Mouse (Mus musculus): ENCODE data around the gene Smarcal1. TPM values are rescaled to one million over a fixed set of nuclear protein-coding genes. Genes with fewer than 3 reads are reported as not detected.

Gene Smarcal1
- total and polyA plus RNA-seq, 2 experiments from 2014 or later, result 19.1 to 53.6 TPM

DNA sequence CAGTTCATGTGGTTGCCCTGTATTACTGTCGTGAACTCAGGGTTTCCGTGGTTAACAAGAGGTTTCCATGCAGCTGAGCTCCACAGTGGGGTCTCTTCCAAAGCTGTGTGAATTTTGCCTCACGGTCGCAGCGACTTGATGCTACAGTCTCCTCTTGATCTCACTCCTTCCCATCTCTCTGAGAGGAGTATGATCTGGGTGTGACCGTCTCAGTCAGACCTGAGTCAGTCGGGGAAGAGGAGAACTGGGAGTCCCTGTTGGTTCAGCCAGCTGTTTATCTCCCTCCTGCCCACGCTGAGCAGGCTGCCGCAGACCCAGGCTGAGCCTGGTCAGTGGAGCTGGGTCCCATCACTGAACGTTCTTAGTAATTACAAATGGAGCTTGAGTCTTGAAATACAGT is 26.1 kb downstream of the Smarcal1 start:
- no peaks in the 10 kb centered on the region for H3K9me3 ChIP-seq (ENCODE audit: low read length)
- 67% methylated on average over 10 of the region's 10 CpGs for WGBS
- H3K27ac ChIP-seq, result no peak overlapping the region
- H3K4me3 ChIP-seq (ENCODE audit: low read length), result no peak overlapping the region
- TF ChIP-seq CTCF (IDR thresholded peaks at IDR 0.05; ENCODE audit: low read depth), result no peak
- no peak overlapping the region for H3K4me2 ChIP-seq (ENCODE audit: low read depth, low read length)
- H3K4me1 ChIP-seq (ENCODE audit: insufficient read depth, low read length), result no peaks in the 10 kb centered on the region
- ATAC-seq (no peak), DNase-seq (ENCODE audit: low spot score) (no peak)
- H3K27me3 ChIP-seq (ENCODE audit: insufficient read depth, low read length), result no peaks in the 10 kb centered on the region
- no peak overlapping the region for H3K9ac ChIP-seq (replicated peaks; ENCODE audit: low read length)
- H3K36me3 ChIP-seq (ENCODE audit: insufficient read depth, low read length), result peaks cover 46% of the 10 kb centered on the region

DNA sequence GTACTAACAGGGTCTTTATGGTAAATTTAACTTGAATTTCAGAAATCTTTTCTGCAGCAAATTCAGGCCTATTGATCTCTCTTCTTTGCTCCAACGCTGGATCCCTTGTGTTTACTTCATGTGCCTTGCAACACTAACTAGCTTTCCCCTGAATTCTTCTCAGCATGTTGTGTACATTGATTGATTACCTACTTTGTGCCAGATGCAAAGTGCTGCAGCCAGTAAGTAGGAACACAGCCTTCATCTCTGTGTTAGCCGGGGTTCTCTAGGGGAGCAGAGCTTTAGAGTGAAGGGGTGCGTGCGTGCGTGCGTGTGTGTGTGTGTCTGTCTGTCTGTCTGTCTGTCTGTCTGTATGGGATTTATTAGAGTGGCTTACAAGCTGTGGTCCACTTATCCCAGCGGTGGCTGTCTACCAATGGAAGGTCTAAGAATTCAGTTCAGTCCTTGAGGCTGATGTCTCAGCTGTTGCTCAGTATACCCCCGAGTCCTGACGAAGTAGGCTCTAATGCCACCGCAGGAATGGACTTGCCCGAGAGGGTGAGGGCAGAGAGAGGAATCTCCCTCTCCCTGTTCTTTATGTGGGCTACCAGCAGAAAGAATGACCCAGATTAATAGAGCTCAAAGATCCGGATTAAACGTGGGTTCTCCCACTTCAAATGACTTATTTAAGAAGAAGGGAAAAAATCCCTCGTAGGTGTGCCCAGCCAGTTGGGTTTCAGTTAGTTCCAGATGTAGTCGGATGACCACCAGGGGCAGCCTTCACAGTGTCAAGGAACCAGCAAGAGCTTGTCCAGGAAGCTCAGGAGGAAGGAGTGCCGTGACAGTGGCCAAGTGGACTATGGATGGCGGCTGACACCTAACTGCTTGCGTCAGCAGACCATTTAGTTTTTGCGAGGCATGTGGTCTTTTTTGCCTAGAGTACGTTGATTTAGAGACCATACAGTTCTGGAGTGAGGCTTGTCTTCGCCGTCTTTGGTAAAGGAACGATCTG is 27.1 kb downstream of the Smarcal1 start:
- Histone ChIP-seq H3K9ac (replicated peaks; ENCODE audit: low read length) (no peak overlapping the region), H3K27ac (no peak overlapping the region; the same call in 1 of the 2 replicates), H3K4me2 (ENCODE audit: low read depth, low read length) (no peak overlapping the region), H3K4me1 (ENCODE audit: insufficient read depth, low read length) (no peaks in the 10 kb centered on the region), H3K4me3 (ENCODE audit: low read length) (no peak overlapping the region), H3K36me3 (ENCODE audit: insufficient read depth, low read length) (peaks cover 57% of the 10 kb centered on the region), H3K27me3 (ENCODE audit: insufficient read depth, low read length) (no peaks in the 10 kb centered on the region), H3K9me3 (ENCODE audit: low read length) (no peaks in the 10 kb centered on the region)
- 66% methylated on average over 23 of the region's 23 CpGs for WGBS
- ATAC-seq, result peak; percentile 48; the same call in 1 of the 2 replicates
- peak; percentile 61 for TF ChIP-seq CTCF (IDR thresholded peaks at IDR 0.05; ENCODE audit: low read depth)
- peak; percentile 53 for DNase-seq (ENCODE audit: low spot score)

DNA sequence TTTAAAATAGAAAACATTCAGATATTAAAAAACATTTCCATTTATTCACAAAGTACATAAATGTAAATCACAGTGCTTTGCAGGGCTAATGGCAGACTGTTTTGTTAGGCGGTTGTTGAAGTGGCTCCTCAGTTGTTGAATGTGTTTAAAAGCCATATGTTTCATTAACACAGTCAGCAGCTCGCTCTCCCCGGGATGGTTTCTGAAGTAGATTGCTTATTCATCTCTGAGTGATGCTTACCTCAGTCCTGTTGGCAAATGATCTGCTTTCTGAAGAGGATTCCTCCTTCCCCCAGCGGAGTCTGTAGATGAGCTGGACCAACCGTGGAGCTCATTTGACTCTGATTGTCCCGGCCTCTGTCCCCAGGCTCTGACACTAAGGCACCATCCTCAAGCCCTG is 29.1 kb downstream of the Smarcal1 start:
- whole genome bisulfite sequencing, result 83% methylated on average over 6 of the region's 6 CpGs
- no peak overlapping the region for H3K4me3 ChIP-seq (ENCODE audit: low read length)
- no peak overlapping the region for H3K4me2 ChIP-seq (ENCODE audit: low read depth, low read length)
- no peaks in the 10 kb centered on the region for H3K27me3 ChIP-seq (ENCODE audit: insufficient read depth, low read length)
- H3K36me3 ChIP-seq (ENCODE audit: insufficient read depth, low read length), result peaks cover 67% of the 10 kb centered on the region
- DNase-seq (ENCODE audit: low spot score) (no peak), ATAC-seq (no peak)
- no peaks in the 10 kb centered on the region for H3K4me1 ChIP-seq (ENCODE audit: insufficient read depth, low read length)
- no peak overlapping the region for H3K9ac ChIP-seq (replicated peaks; ENCODE audit: low read length)
- H3K27ac ChIP-seq, result no peak overlapping the region
- no peak for TF ChIP-seq CTCF (IDR thresholded peaks at IDR 0.05; ENCODE audit: low read depth)
- H3K9me3 ChIP-seq (ENCODE audit: low read length), result no peaks in the 10 kb centered on the region

DNA sequence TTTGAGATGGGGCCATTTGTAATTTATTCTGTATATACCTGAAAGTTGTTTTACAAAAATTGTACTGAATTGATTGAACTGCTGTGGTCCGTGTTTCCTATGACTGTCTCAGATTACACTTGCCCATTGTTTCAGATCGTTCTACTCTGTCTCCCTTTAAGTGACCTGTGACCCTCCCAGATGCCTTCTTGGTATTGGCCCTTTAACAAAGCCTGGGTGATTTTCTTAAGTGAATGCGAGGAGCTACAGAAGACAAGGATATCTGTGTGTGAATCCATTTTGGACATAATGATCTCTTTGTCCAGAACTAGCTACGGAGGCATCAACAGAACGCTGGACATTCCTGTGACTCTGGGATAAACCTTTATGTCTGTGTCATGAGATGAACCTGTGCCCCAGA is 52.2 kb downstream of the Smarcal1 start:
- WGBS, result 17% methylated on average over 5 of the region's 5 CpGs

DNA sequence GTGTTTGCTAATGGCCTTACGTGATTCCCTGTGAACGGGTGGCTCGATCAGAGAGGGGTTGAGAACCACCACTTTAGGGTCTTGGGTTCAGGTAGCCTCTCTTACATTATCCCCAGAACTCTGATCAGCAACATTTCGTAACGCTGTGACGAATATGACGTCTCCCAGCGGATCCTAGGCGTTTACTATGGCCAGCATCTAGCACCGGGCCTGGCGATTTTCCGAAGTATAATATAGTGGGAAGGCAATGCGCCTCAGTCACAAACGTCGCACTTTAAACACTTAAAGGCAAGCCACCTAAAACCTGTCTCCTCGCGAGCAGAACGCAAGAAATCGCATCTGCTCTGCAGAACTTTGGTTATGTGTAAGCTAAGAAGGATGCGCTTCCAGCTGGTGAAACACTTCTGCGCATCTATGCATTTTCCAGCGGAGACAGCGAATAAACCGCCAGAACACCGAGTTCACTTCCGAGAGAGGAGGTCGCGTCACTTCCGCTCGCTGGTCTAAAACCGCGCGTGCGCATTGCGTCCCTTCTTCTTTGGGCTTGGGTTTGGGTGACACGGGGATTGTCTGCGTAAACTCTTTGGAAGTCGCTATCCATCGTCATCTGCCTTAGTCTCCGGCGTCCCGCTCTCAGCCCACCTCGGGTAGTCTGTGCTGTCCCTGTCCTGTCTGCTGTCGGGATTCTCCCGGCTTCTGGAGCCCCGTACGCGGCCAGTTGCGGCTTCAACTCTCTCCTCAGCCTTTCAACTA is 57.8 kb downstream of the Smarcal1 start:
- Histone ChIP-seq H3K4me3 (ENCODE audit: low read length) (peak overlapping the region; percentile 26), H3K27me3 (ENCODE audit: insufficient read depth, low read length) (no peaks in the 10 kb centered on the region), H3K4me1 (ENCODE audit: insufficient read depth, low read length) (no peaks in the 10 kb centered on the region), H3K9ac (replicated peaks; ENCODE audit: low read length) (no peak overlapping the region), H3K9me3 (ENCODE audit: low read length) (no peaks in the 10 kb centered on the region), H3K4me2 (ENCODE audit: low read depth, low read length) (peak overlapping the region; percentile 51), H3K27ac (no peak overlapping the region), H3K36me3 (ENCODE audit: insufficient read depth, low read length) (no peaks in the 10 kb centered on the region)
- ATAC-seq, result peak; percentile 88
- no peak for TF ChIP-seq CTCF (IDR thresholded peaks at IDR 0.05; ENCODE audit: low read depth)
- WGBS, result 47% methylated on average over 49 of the region's 49 CpGs
- peak; percentile 93 for DNase-seq (ENCODE audit: low spot score)

More for the DNA sequence above, 52.2 kb downstream of the Smarcal1 start:
- Histone ChIP-seq H3K4me1 (ENCODE audit: insufficient read depth, low read length) (no peaks in the 10 kb centered on the region), H3K9ac (replicated peaks; ENCODE audit: low read length) (no peak overlapping the region), H3K36me3 (ENCODE audit: insufficient read depth, low read length) (peaks cover 20% of the 10 kb centered on the region), H3K4me2 (ENCODE audit: low read depth, low read length) (no peak overlapping the region), H3K27ac (no peak overlapping the region), H3K9me3 (ENCODE audit: low read length) (no peaks in the 10 kb centered on the region), H3K4me3 (ENCODE audit: low read length) (no peak overlapping the region), H3K27me3 (ENCODE audit: insufficient read depth, low read length) (no peaks in the 10 kb centered on the region)
- DNase-seq (ENCODE audit: low spot score) (no peak), ATAC-seq (no peak)
- no peak for TF ChIP-seq CTCF (IDR thresholded peaks at IDR 0.05; ENCODE audit: low read depth)

DNA sequence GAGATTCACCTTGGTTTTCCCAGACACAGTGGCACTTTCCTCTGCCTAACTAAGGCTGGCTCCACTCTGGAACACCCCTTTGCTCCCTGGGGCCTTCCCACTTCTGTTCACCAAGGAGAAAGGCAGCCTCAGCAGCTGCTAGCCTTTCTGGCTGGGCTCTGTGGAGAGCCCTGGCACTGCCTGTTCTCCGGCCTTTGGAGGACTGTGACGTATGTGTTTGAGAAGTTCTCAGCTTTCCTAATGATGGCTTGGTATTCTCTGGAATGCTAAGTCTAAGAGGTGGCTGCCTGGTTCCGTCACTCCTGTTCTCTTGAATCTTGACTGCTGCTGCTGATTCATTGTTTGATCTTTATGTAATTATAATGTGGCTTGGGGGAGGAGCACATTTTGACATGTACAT is 90.0 kb downstream of the Smarcal1 start:
- H3K4me2 ChIP-seq (ENCODE audit: low read depth, low read length), result no peak overlapping the region
- no peaks in the 10 kb centered on the region for H3K4me1 ChIP-seq (ENCODE audit: insufficient read depth, low read length)
- no peak overlapping the region for H3K9ac ChIP-seq (replicated peaks; ENCODE audit: low read length)
- 40% methylated on average over 3 of the region's 3 CpGs for WGBS
- no peaks in the 10 kb centered on the region for H3K9me3 ChIP-seq (ENCODE audit: low read length)
- ATAC-seq (0 out of 2 replicates have a peak, but pooled peaks have one; percentile 10), DNase-seq (ENCODE audit: low spot score) (no peak)
- peak overlapping the region; percentile 11; the same call in 1 of the 2 replicates for H3K27ac ChIP-seq
- H3K36me3 ChIP-seq (ENCODE audit: insufficient read depth, low read length), result no peaks in the 10 kb centered on the region
- TF ChIP-seq CTCF (IDR thresholded peaks at IDR 0.05; ENCODE audit: low read depth), result no peak
- H3K27me3 ChIP-seq (ENCODE audit: insufficient read depth, low read length), result no peaks in the 10 kb centered on the region
- H3K4me3 ChIP-seq (ENCODE audit: low read length), result no peak overlapping the region

Other genes starting within 250 kb of the Smarcal1 start
- gene March4, start 46.3 kb upstream of the Smarcal1 start, total RNA-seq (2014; rRNA removed), result 34.6 and 34.9 TPM in 2 replicates
- gene March4, start 46.3 kb upstream of the Smarcal1 start, polyA plus RNA-seq (2015; fragmentation: Nextera tagmentation; extraction: Ambion mirVana), result 6.6 and 7.5 TPM in 2 replicates
- not detected in 2 replicates for gene Ankar, start 117.3 kb downstream of the Smarcal1 start, total RNA-seq (2014; rRNA removed)
- not detected in 2 replicates for gene Ankar, start 117.3 kb downstream of the Smarcal1 start, polyA plus RNA-seq (2015; fragmentation: Nextera tagmentation; extraction: Ambion mirVana)
- 336 and 437 TPM in 2 replicates for gene Rpl37a, start 128.0 kb downstream of the Smarcal1 start, total RNA-seq (2014; rRNA removed)
- 1,178 and 1,201 TPM in 2 replicates for gene Rpl37a, start 128.0 kb downstream of the Smarcal1 start, polyA plus RNA-seq (2015; fragmentation: Nextera tagmentation; extraction: Ambion mirVana)
- gene Igfbp2, start 241.3 kb downstream of the Smarcal1 start, total RNA-seq (2014; rRNA removed), result 686 and 698 TPM in 2 replicates
- 470 and 480 TPM in 2 replicates for gene Igfbp2, start 241.3 kb downstream of the Smarcal1 start, polyA plus RNA-seq (2015; fragmentation: Nextera tagmentation; extraction: Ambion mirVana)

Measured in hindbrain, postnatal 0 days (tissue).